Mouse (Mus musculus) intestine, embryonic 16.5 days (tissue): Measurements from ENCODE around the gene Kctd10. TPM values are rescaled to one million over a fixed set of nuclear protein-coding genes. Genes with fewer than 3 reads are reported as not detected.

Experiments used
- ATAC-seq: fragments of 200-750 bp; cut with Nextera tagmentation; 2 replicates; pipeline ENCODE4 v1.8.0; 2017; ENCODE audit warnings: moderate TSS enrichment, moderate library complexity
- H3K27ac ChIP-seq: fragments of 300-500 bp; sonication (generic); 2 replicates; pipeline ENCODE4 v1.5.1; 2014; ENCODE audit warnings: mild to moderate bottlenecking, low read length
- H3K27me3 ChIP-seq: fragments of 300-500 bp; sonication (generic); replicated peaks from 2 replicates; pipeline ENCODE4 v1.6.1; 2014; ENCODE audit warnings: low read length, control low read depth, mixed read lengths; ENCODE audit not compliant: control insufficient read depth, insufficient read depth
- H3K36me3 ChIP-seq: fragments of 300-500 bp; sonication (generic); 2 replicates; pipeline ENCODE4 v1.6.1; 2014; ENCODE audit warnings: low read length, control low read depth; ENCODE audit not compliant: control insufficient read depth, insufficient read depth
- H3K4me1 ChIP-seq: fragments of 300-500 bp; sonication (generic); 2 replicates; pipeline ENCODE4 v1.6.1; 2014; ENCODE audit warnings: low read length, control low read depth, mixed read lengths; ENCODE audit not compliant: control insufficient read depth, insufficient read depth
- H3K4me2 ChIP-seq: fragments of 300-500 bp; sonication (generic); 2 replicates; pipeline ENCODE4 v1.6.1; 2014; ENCODE audit warnings: low read depth, low read length, control low read depth
- H3K4me3 ChIP-seq: fragments of 300-500 bp; sonication (generic); 2 replicates; pipeline ENCODE4 v1.5.1; 2014; ENCODE audit warnings: mild to moderate bottlenecking, low read length
- H3K9ac ChIP-seq: fragments of 300-500 bp; sonication (generic); 2 replicates; pipeline ENCODE4 v1.6.1; 2014; ENCODE audit warnings: low read depth, low read length
- H3K9me3 ChIP-seq: fragments of 300-500 bp; sonication (generic); 2 replicates; pipeline ENCODE4 v1.6.1; 2016; ENCODE audit warnings: low read length, control low read depth; ENCODE audit not compliant: control insufficient read depth
- whole genome bisulfite sequencing: fragments of 180-500 bp; shearing (Covaris S2); extraction: QIAGEN DNeasy Blood & Tissue Kit; methylation state at CpG from one replicate; pipeline ENCODE4 v1.1.7; 2014; 5-methylcytosine and 5-hydroxymethylcytosine counted together
- polyA plus RNA-seq: library from polyadenylated mRNA; unstranded; fragments of >200 nt; fragmentation: Nextera tagmentation; extraction: Ambion mirVana; gene quantifications from 2 replicates; pipeline ENCODE4 v1.2.1, GENCODE M21; 2015

The Kctd10 gene
- 132 and 137 TPM in 2 replicates for polyA plus RNA-seq

DNA sequence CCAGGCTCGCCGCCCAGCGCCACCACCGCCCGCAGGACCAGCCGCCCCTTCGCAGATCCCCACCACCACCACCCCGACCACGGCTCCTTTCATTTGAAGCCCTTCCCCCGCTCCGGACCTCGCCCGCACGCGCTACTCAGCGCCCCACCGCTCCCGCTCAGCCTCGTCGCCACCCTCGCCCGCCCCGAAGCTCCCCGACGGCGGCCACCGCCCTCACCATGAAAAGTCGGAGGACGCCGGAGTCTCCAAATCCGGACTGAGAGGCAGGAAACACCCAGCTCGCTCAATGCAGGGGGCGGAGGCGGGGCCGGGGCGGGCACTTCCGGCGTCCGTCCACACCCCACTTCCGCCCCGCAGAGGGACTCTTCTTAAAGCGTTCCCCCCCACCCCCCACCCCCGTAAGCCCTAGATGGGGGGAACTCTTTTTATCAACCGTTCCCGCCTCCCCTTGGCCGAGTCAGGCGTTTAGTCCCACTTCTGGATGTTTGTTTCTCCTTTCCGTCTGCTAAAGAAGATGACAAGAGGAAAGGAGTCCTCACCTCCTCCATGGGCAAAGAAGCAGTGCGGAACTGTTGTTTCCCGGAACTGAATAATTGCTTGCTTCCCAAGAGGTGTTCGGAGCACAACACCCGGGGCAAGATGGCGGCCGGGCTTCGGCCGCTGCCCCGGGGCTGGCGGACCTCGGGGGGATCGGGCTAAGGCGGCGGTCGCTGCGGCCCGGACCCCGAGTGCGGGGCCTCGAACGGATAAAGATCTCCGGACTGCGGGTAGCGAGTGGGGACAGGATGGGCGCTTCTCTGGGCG lies at the start of gene Kctd10, which contains the start of gene Ube3b:
Gene Kctd10 (minus strand): TSS at position 300 of the 804 bp plus-strand sequence.
Gene Ube3b (plus strand): TSS at position 399 of the 804 bp plus-strand sequence.
- under 1% methylated on average over 73 of the region's 74 CpGs for WGBS
- Histone ChIP-seq H3K4me1 (peaks cover 48% of the 10 kb centered on the region), H3K4me3 (peak within 1 kb of the TSS; percentile 90), H3K4me2 (peak within 1 kb of the TSS; percentile 85), H3K36me3 (no peaks in the 10 kb centered on the region), H3K27me3 (no peaks in the 10 kb centered on the region), H3K9ac (peak within 1 kb of the TSS; percentile 98), H3K27ac (peak within 1 kb of the TSS; percentile 92), H3K9me3 (no peaks in the 10 kb centered on the region)
- ATAC-seq, result peak; percentile 92

DNA sequence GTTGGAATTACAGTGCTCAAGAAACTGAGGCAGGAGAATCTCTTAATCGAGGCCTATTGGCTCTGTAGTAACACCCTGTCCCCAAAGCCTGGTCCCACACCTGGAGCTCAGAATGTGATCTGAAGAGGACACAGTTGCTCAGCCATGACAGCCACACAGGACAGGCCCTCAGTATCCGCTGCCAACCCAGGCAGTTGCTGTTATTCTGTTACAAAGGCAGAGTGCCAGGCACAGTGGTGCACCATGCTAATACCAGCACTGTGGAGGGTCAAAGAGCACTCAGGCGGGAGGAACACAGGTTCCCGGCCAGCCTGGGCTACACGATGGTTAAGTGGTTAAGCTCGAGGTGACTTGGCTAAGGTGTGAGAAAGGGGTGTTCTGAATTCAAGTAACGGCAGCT lies 49.5 kb upstream of the Kctd10 start:
- H3K4me2 ChIP-seq, result no peak overlapping the region
- no peak overlapping the region for H3K9ac ChIP-seq
- no peaks in the 10 kb centered on the region for H3K9me3 ChIP-seq
- H3K4me1 ChIP-seq, result no peaks in the 10 kb centered on the region
- no peak for ATAC-seq
- no peak overlapping the region for H3K27ac ChIP-seq
- no peaks in the 10 kb centered on the region for H3K27me3 ChIP-seq
- H3K4me3 ChIP-seq, result no peak overlapping the region
- H3K36me3 ChIP-seq, result no peaks in the 10 kb centered on the region
- 85% methylated on average over 7 of the region's 7 CpGs for WGBS

DNA sequence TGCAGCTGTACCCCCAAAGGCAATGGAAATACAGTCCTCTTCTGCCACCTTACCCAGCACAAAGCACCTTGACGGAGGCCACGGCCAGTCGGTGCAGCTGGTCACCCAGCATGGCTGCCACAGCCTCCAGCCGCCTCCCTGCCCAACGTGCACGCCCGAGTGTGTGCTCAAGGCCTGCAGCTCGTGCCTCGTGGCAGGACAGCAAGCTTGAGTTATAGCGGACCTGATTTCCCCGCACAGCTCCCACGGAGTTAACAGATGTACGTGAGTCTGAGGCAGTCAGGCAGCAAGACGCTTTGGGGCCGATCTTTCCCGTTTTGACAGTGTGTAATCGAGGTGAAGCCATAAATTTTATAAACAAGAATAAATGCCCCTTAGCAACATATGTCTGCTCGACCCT lies 48.3 kb upstream of the Kctd10 start:
- 43% methylated on average over 18 of the region's 18 CpGs for WGBS
- Histone ChIP-seq H3K4me1 (no peaks in the 10 kb centered on the region), H3K9ac (no peak overlapping the region), H3K4me3 (no peak overlapping the region), H3K27ac (no peak overlapping the region), H3K4me2 (no peak overlapping the region), H3K9me3 (no peaks in the 10 kb centered on the region), H3K27me3 (no peaks in the 10 kb centered on the region), H3K36me3 (no peaks in the 10 kb centered on the region)
- ATAC-seq, result no peak

DNA sequence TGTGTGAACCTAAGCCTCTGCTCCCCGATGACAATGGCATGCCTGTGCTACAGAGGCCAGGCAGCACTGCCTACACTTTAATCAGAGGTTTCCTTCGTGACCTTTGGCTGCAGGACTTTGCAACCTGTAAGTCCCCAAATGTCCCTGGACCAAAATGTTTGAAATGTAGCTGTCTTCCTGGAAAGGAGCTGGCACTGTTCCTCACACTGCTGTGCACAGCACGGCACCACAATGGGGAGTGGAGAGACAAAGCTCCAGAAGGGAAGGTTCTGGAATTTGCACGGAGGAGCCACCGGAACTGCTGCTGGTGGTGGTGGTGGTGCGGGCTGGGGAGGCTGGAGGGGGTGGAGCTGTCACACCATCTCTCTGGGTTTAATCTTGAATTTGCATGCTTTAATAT lies 46.4 kb upstream of the Kctd10 start:
- H3K36me3 ChIP-seq, result no peaks in the 10 kb centered on the region
- no peaks in the 10 kb centered on the region for H3K9me3 ChIP-seq
- ATAC-seq, result no peak
- H3K27ac ChIP-seq, result no peak overlapping the region
- no peak overlapping the region for H3K9ac ChIP-seq
- no peaks in the 10 kb centered on the region for H3K27me3 ChIP-seq
- H3K4me2 ChIP-seq, result no peak overlapping the region
- peaks cover 6% of the 10 kb centered on the region for H3K4me1 ChIP-seq
- no peak overlapping the region for H3K4me3 ChIP-seq
- WGBS, result 80% methylated on average over 6 of the region's 6 CpGs

DNA sequence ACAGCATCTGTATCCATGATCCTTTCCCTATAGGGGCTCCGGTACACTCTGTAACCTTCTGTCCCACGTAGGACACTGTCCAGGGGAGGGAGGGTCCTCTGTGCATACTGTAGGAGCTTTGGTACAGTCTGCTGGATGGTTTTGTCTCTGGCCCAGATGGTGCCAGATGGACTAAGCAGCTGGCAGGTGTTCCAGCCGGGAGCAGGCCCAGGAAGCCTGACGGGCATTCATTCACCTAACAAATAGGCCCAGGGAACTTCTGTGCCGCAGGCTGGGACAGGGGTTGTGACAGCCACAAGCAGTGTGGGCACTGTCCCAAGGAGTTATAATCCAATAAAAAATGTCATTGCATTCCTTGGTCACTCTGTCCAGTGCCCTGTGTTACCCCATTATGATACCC lies 43.7 kb upstream of the Kctd10 start:
- no peak overlapping the region for H3K27ac ChIP-seq
- H3K9me3 ChIP-seq, result no peaks in the 10 kb centered on the region
- no peak overlapping the region for H3K4me3 ChIP-seq
- no peak overlapping the region for H3K9ac ChIP-seq
- 68% methylated on average over 5 of the region's 5 CpGs for WGBS
- H3K36me3 ChIP-seq, result peaks cover 9% of the 10 kb centered on the region
- no peak for ATAC-seq
- no peak overlapping the region for H3K4me2 ChIP-seq
- peaks cover 6% of the 10 kb centered on the region for H3K4me1 ChIP-seq
- no peaks in the 10 kb centered on the region for H3K27me3 ChIP-seq

DNA sequence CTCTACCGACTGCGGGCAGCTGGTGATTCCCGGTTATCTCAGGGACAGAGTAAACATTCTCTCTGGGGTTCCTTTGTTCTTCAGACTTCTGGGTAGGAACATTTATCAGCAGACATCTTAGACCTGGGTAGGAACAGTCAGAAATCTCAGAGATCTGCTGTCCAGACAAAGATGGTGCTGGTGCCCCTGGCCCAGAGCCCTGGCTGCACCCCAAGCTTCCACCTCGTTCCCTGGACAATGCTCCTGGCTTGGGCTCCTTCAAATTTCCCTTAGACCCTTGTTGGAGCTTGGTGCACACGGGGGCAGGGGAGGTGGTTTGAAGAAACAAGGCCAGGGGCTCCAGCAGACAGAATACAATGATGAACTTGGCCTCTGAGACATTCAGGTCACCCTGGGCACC lies 42.3 kb upstream of the Kctd10 start:
- Histone ChIP-seq H3K9me3 (no peaks in the 10 kb centered on the region), H3K4me2 (no peak overlapping the region), H3K4me3 (no peak overlapping the region), H3K27me3 (no peaks in the 10 kb centered on the region), H3K27ac (no peak overlapping the region), H3K9ac (0 out of 2 replicates have a peak overlapping the region, but pooled peaks have one; percentile 38), H3K36me3 (peaks cover 12% of the 10 kb centered on the region), H3K4me1 (peaks cover 6% of the 10 kb centered on the region)
- 17% methylated on average over 5 of the region's 5 CpGs for WGBS
- no peak for ATAC-seq

DNA sequence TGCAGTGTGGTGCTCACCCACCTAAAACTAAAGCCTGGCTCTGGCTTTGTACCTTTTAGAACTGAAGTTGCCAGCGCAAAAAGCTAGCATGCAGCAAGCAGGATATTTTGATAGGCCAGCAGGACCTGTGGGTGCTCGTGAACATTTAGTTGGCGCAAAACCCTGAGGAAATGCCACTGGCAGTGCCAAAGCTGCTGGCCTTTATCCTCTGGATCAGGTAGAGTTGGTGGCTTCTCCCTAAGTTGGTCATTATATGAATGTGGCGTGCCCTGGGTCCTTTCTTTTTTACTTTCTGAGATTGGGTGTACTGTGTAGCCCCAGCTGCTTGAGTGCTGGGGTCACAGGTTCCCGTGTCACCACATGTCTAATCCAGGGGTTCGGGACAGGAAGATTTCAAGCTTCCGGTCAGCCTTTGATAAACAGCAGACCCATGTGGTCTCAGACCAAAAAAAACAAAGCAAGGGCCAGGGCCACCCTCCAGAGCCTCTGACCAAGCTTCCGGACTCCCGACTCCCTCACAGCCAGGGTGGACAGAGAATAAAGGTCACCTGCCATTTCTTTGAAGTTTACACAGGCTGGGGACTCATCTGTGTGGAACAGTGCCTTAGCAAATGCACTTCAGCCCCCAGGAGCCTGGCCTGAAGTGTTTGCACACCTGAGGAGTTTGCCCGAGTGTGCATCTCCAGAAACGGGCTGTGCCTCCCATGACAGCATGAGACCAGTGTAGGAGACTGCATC lies 41.4 kb upstream of the Kctd10 start:
- Histone ChIP-seq H3K4me2 (no peak overlapping the region), H3K9me3 (no peaks in the 10 kb centered on the region), H3K27ac (no peak overlapping the region), H3K27me3 (no peaks in the 10 kb centered on the region), H3K4me1 (peaks cover 6% of the 10 kb centered on the region), H3K4me3 (no peak overlapping the region), H3K9ac (0 out of 2 replicates have a peak overlapping the region, but pooled peaks have one; percentile 38), H3K36me3 (peaks cover 13% of the 10 kb centered on the region)
- ATAC-seq, result peak; percentile 44
- WGBS, result 56% methylated on average over 11 of the region's 11 CpGs

DNA sequence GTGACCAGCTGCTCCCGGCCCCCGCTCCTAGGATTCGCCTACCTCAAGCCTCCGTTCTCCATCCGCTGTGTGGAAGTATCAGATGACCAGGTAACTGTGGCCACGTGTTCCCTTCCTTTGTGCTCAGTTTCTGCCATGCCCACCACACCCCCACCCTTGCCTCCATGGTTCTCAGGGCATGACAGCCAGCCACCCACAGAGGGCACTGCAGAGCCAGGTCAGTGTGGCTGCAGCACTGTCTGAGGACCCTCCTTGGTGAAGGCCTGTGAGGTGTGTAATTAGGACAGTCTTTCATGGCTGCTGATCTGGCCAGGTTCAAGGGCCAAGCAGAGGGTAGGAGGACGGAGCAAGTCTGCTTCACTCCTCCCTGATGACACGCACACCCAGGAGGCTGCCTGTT lies 38.2 kb upstream of the Kctd10 start:
- Histone ChIP-seq H3K9me3 (no peaks in the 10 kb centered on the region), H3K4me3 (no peak overlapping the region), H3K27me3 (no peaks in the 10 kb centered on the region), H3K4me2 (no peak overlapping the region), H3K27ac (no peak overlapping the region), H3K4me1 (peaks cover 6% of the 10 kb centered on the region), H3K36me3 (peaks cover 21% of the 10 kb centered on the region), H3K9ac (no peak overlapping the region)
- ATAC-seq, result no peak
- WGBS, result 87% methylated on average over 8 of the region's 8 CpGs

DNA sequence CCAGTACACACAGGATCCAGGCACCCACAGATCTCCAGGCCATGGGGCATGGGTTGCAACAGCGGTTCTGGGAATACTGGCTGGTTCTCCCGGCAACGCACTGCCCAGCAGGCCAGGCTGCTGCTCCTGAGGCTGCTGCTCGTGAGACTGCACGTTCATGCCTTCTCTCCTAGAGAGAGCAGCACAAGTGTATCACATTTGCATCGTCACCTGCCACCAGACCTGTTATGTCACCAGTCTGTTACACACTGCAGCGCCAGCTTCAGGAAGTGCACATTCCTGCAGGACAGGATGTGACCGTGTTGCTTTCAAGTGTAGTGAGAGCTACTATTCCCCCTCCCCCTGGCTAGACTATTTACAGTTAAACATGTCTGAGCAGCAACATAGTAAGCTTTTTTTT lies 36.5 kb upstream of the Kctd10 start:
- H3K27ac ChIP-seq, result no peak overlapping the region
- no peak overlapping the region for H3K4me2 ChIP-seq
- peaks cover 30% of the 10 kb centered on the region for H3K36me3 ChIP-seq
- no peak for ATAC-seq
- no peak overlapping the region for H3K9ac ChIP-seq
- no peaks in the 10 kb centered on the region for H3K27me3 ChIP-seq
- H3K4me3 ChIP-seq, result no peak overlapping the region
- H3K9me3 ChIP-seq, result no peaks in the 10 kb centered on the region
- peaks cover 6% of the 10 kb centered on the region; the same call in 1 of the 2 replicates for H3K4me1 ChIP-seq
- 83% methylated on average over 8 of the region's 8 CpGs for WGBS
